Mouse (Mus musculus) ES-E14 (cell line): ENCODE results near the gene Krt6a. TPM values are rescaled to one million over a fixed set of nuclear protein-coding genes. Genes with fewer than 3 reads are reported as not detected.

ENCODE experiments used
- DNase-seq: peaks from one replicate; pipeline ENCODE4 v3.0.0-alpha.2; 2013; ENCODE audit warnings: low read depth, low spot score
- H3K27ac ChIP-seq: 2 replicates; pipeline ENCODE4 v1.5.1; 2012; ENCODE audit warnings: low read depth, mild to moderate bottlenecking, low read length, moderate library complexity, mixed read lengths; ENCODE audit not compliant: poor library complexity, insufficient read depth, severe bottlenecking
- H3K36me3 ChIP-seq: 2 replicates; pipeline ENCODE4 v1.6.1; 2012; ENCODE audit warnings: mild to moderate bottlenecking, low read length, moderate library complexity, mixed read lengths; ENCODE audit not compliant: control insufficient read depth, poor library complexity, insufficient read depth, severe bottlenecking
- H3K4me1 ChIP-seq, 2 experiments: fragments of 150-350 bp in 1 of 2; sonication (generic) in 1 of 2; 2 replicates each; pipeline ENCODE4 v1.6.1; 2012; ENCODE audit warnings: low read length in 2 of 2, mild to moderate bottlenecking in 1 of 2, mixed read lengths in 1 of 2; ENCODE audit not compliant: control insufficient read depth in 2 of 2, insufficient read depth in 2 of 2, poor library complexity in 1 of 2
- H3K4me3 ChIP-seq, 2 experiments: fragments of 150-350 bp in 1 of 2; sonication (generic) in 1 of 2; 2 replicates each; pipeline ENCODE4 v1.5.1; 2012; ENCODE audit warnings: low read length in 2 of 2, low read depth in 1 of 2, mild to moderate bottlenecking in 1 of 2, mixed read lengths in 1 of 2; ENCODE audit not compliant: insufficient read depth in 1 of 2, poor library complexity in 1 of 2, severe bottlenecking in 1 of 2
- H3K9ac ChIP-seq: 2 replicates; pipeline ENCODE4 v1.6.1; 2012; ENCODE audit warnings: low read depth, mild to moderate bottlenecking, low read length, mixed read lengths; ENCODE audit not compliant: poor library complexity, insufficient read depth, severe bottlenecking
- H3K9me3 ChIP-seq: fragments of 150-350 bp; sonication (generic); 2 replicates; pipeline ENCODE4 v1.6.1; 2012; ENCODE audit warnings: low read depth, mild to moderate bottlenecking, low read length; ENCODE audit not compliant: control insufficient read depth, insufficient read depth
- CHD2 ChIP-seq: IDR thresholded peaks from 2 replicates; pipeline ENCODE4 v1.6.1; 2014; ENCODE audit warnings: mild to moderate bottlenecking, low read depth, low read length, inconsistent platforms
- HCFC1 ChIP-seq: IDR thresholded peaks from 2 replicates; pipeline ENCODE4 v1.6.1; 2012; ENCODE audit warnings: low read length, inconsistent platforms, borderline replicate concordance; ENCODE audit not compliant: insufficient read depth
- MAFK ChIP-seq: IDR thresholded peaks from 2 replicates; pipeline ENCODE4 v1.6.1; 2014; ENCODE audit warnings: mild to moderate bottlenecking, low read depth, low read length, inconsistent platforms; ENCODE audit not compliant: insufficient read depth
- ZC3H11A ChIP-seq: IDR thresholded peaks from 2 replicates; pipeline ENCODE4 v1.6.1; 2012; ENCODE audit warnings: low read depth, mild to moderate bottlenecking, inconsistent platforms, low read length, borderline replicate concordance
- ZNF384 ChIP-seq: IDR thresholded peaks from 2 replicates; pipeline ENCODE4 v1.6.1; 2012; ENCODE audit warnings: low read depth, low read length, inconsistent platforms
- in situ Hi-C, 2 experiments: fragments of 600-800 bp; cut with MboI; formaldehyde crosslinking; loops; one replicate each; pipeline ENCODE4 v1.15.1; 2025; ENCODE audit warnings: low sequenced_read_pairs in 2 of 2, inconsistent platforms in 1 of 2; ENCODE audit not compliant: unreplicated experiment in 2 of 2
- total RNA-seq: library from RNA; depleted of rRNA; stranded (reverse); fragments of 300-350 nt; gene quantifications from 2 replicates; pipeline ENCODE4 v1.2.3, GENCODE M21; 2012; rRNA removed

Krt6a gene
- total RNA-seq, 1 experiment = 0.22 TPM

DNA sequence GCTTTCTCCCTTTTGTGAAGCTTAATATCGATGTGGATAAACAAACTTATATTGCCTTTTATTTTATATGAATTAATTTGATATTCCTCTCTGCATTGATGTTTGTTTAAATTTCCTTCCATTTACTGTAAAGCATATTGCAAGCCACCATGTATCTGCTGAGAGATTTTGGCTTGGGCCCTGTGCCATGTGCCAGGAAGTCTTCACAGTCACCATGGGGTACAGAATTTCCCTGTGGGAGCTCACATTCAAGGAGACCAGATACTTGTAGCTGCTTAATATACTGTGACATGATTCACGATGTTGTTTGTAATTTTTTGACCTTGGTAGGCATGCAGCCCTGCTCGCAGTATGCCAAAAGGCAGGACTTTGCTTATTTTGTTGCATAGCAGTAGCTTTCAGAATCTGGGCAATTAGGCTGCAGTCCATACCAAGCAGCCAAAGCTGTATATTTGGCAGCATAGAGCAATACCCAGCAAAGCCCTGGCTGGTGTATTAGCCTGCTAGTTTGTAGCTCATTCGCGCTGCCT, 41.3 kb downstream of the Krt6a start:
- TF ChIP-seq HCFC1 = no peak
- no peak for TF ChIP-seq CHD2
- TF ChIP-seq ZC3H11A = no peak
- TF ChIP-seq MAFK = no peak
- TF ChIP-seq ZNF384 = no peak
- in situ Hi-C loops = no loop called here
- no peak overlapping the region for H3K9ac ChIP-seq

DNA sequence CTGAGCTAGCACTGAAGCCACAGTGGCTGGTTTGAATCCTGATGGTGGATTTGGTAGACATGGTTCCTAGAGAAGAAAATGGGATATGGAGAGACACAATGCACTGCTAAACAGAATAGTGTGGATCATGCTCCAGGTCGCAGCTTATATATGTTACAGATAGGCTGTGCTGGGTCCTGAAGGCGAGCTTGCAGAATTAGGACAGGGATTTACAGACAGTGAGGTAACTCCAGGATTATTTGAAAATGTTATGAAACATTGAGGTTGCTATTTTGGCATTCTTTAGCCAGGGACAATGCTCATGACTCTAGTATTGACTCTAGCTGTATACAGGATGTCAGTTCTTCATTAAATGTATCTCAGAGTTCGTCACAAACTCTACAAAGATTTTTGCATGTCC, 46.8 kb downstream of the Krt6a start, which contains the start of gene Gm5478:
Gene Gm5478 (minus strand): TSS at position 101 of the 400 bp plus-strand sequence.
- no peak for DNase-seq
- H3K9me3 ChIP-seq = no peaks in the 10 kb centered on the region
- in situ Hi-C loops = no loop called here
- no peak within 1 kb of the TSS for H3K4me3 ChIP-seq
- H3K36me3 ChIP-seq = no peaks in the 10 kb centered on the region
- H3K27ac ChIP-seq = no peak within 1 kb of the TSS
- H3K4me1 ChIP-seq = no peaks in the 10 kb centered on the region
- H3K9ac ChIP-seq = no peak within 1 kb of the TSS
- no peak for TF ChIP-seq ZNF384
- TF ChIP-seq ZC3H11A = no peak
- no peak for TF ChIP-seq MAFK
- TF ChIP-seq CHD2 = no peak

More for the DNA sequence above, 41.3 kb downstream of the Krt6a start:
- no peaks in the 10 kb centered on the region for H3K36me3 ChIP-seq
- H3K9me3 ChIP-seq = no peaks in the 10 kb centered on the region
- DNase-seq = no peak
- no peak overlapping the region for H3K4me3 ChIP-seq
- H3K4me1 ChIP-seq = no peaks in the 10 kb centered on the region
- no peak overlapping the region for H3K27ac ChIP-seq

Other genes with a start within 250 kb of the Krt6a start
- gene Krt88, start 246.6 kb downstream of the Krt6a start, total RNA-seq = not detected in 2 replicates
- not detected in 2 replicates for gene Krt81, start 230.6 kb downstream of the Krt6a start, total RNA-seq
- not detected in 2 replicates for gene Krt86, start 220.8 kb downstream of the Krt6a start, total RNA-seq
- gene Krt83, start 202.8 kb downstream of the Krt6a start, total RNA-seq = not detected in 2 replicates
- not detected in 2 replicates for gene Gm49425, start 177.0 kb downstream of the Krt6a start, total RNA-seq
- gene Krt84, start 161.5 kb downstream of the Krt6a start, total RNA-seq = not detected in 2 replicates
- gene Krt82, start 143.6 kb downstream of the Krt6a start, total RNA-seq = not detected in 2 replicates
- 0.27 TPM in 1 of 2 replicates, not detected in the other for gene Krt90, start 131.4 kb downstream of the Krt6a start, total RNA-seq
- gene Krt75, start 120.4 kb downstream of the Krt6a start, total RNA-seq = 0.04 TPM in 1 of 2 replicates, not detected in the other
- not detected in 2 replicates for gene Gm5414, start 66.1 kb downstream of the Krt6a start, total RNA-seq
- not detected in 2 replicates for gene Gm5478, start 46.9 kb downstream of the Krt6a start, total RNA-seq
- gene Krt6b, start 14.0 kb downstream of the Krt6a start, total RNA-seq = not detected in 2 replicates
- gene Krt5, start 18.6 kb upstream of the Krt6a start, total RNA-seq = 0.11 and 0.31 TPM in 2 replicates
- gene Krt71, start 48.8 kb upstream of the Krt6a start, total RNA-seq = 0.16 TPM in 1 of 2 replicates, not detected in the other
- 0.11 TPM in 1 of 2 replicates, not detected in the other for gene Krt72, start 92.2 kb upstream of the Krt6a start, total RNA-seq
- not detected in 2 replicates for gene Krt73, start 108.0 kb upstream of the Krt6a start, total RNA-seq
- gene Krt2, start 123.9 kb upstream of the Krt6a start, total RNA-seq = not detected in 2 replicates
- 0.09 TPM in 1 of 2 replicates, not detected in the other for gene Krt1, start 156.5 kb upstream of the Krt6a start, total RNA-seq
- not detected in 2 replicates for gene Krt77, start 175.4 kb upstream of the Krt6a start, total RNA-seq
- gene Krt76, start 198.6 kb upstream of the Krt6a start, total RNA-seq = 0.09 TPM in 1 of 2 replicates, not detected in the other
- 0.13 TPM in 1 of 2 replicates, not detected in the other for gene Krt4, start 230.4 kb upstream of the Krt6a start, total RNA-seq
- gene Krt79, start 246.0 kb upstream of the Krt6a start, total RNA-seq = 0.74 and 2.0 TPM in 2 replicates